Mouse (Mus musculus): ENCODE measurements around the gene Papola.

The Papola gene

DNA sequence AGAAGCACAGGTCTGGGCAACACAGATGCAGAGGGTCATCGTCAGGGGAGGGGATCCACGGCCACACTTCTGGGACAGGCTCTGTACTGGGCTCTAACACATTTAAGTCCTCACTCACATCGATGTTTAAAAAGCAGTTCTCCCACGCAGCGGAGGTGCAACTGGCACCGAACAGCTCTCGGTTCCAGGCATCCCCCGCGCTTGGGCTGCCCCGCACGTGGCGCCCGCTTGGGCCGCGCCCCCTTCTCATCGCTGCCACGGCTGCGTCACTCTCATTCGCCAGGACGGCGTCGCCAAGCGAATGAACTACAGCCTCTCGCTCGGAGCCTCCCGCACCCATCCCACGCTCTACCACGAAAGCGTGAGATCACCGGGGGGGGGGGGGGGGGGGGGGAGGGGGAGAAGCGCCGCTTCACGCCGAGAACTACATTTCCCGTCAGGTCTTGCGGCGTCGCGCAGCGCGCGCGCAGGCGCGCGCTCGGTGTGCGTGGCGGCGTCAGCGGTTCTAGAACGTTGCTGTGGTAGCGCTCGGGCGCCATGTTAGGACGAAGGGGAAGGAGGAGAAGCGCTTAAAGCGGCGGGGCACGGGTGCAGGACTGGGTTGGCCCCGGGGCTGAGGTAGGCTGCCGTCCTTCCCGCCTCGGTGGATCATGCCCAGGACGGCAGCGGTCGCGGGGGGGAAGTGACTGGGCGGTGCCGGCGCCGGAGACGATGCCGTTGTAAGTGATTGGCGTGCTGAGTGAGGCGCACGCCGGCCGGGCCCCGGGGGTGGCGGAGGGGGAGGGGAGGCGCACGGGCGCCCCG, at the start of gene Papola:
Papola (plus strand) TSS at position 499 of the 804 bp plus-strand sequence.
- DNase-seq (ENCODE audit: extremely low read depth, low read depth, low spot score) = peak; percentile 36

DNA sequence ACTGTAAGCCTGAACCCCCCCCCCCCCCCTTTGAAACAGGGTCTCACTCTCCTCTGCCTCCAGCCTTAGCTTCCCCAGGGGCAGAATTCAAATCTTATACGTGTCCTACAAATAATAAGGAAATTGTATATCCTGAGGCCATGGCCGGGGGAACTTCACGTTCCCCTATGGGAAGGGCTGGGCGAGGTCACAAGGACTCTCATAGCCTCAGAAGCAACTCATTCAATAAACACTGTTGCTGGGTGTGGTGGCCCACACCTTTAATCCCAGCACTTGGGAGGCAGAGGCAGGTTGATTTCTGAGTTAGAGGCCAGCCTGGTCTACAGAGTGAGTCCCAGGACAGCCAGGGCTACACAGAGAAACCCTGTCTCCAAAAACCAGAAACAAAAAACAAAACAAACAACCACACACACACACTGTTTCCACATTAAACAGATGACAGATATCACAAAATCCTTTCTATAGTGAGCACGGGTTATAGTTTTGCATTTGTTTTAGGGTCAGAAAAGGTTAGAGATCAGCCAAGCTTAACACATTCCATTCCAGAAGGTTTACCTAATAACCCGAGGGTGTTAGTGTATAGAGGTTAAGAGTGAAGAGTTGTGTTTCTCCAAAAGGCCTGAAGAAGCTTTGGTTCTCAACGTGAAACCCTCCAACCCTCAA, 49.1 kb upstream of the Papola start:
- no peak for DNase-seq (ENCODE audit: extremely low read depth, low read depth, low spot score)

DNA sequence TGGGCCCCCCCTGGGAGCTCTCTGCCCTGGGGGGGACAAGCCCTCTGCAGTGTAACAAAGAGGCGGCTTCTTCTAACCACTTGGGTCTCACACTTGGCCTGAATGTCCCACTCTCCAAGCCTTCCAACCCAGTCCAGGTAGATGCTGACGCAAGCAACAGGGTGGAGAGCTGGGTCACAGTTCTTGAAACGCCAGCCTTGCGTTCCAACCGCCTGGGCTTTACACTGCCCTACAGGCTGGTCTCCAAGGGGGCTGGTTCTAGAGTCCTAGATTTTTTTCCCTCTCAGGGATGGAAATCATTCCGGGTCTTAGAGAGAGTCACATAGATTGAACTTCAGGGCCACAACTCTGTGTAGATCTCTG, 48.6 kb upstream of the Papola start:
- DNase-seq (ENCODE audit: extremely low read depth, low read depth, low spot score) = no peak

DNA sequence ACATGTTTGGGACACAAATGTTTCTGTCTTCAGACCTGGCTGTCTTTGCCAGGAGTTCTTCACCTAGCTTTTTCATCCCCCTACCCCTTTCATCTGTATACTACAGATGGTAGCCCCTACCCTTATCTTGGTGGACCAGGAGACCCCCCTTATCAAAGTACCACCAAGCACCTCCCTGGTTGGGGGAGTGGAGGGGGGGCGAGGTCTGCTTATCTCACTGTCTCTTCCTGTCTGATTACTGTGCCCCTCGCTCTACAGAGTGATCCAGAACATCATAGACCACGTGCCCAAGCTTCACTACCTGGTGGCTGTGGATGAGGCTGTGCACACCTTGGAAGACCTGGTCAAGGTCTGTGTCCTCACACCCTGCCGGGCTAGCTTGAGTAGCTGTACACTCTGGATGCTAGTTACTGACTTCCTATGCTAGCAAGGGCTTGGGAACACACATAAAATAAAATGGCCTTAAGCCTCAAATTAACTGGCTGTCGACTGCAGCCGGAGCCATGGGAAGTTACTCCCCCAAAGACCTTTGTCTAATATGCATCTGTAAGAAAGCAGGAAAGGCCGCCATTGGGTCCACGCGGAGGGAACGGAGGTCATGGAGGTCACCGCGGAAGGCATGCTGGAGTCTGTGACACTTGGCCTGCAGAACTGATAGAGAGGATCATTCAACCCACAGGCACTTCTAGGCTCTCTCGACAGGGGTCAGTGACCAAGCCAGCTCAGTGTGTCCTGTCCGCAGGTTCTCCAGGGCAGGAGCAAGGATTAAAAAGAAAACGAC, 46.0 kb upstream of the Papola start:
- no peak for DNase-seq (ENCODE audit: extremely low read depth, low read depth, low spot score)

DNA sequence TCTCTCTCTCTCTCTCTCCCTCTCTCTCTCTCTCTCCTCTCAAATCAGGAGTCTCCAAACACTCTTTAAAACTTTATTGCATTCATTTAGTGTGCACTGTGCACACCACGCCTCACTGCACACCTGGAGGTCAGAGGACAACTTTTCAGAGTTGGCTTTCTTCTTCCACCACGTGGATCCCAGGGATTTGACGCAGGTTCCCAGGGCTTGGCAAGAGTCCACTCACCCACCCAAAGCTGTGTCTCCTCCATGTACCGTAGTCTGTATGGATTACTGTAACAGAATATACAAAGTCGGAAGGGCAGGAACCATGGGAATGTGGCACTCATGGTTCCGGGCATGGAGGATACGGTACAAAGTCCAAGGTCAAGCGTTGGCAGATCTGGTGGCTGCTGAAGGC, 44.8 kb upstream of the Papola start:
- no peak for DNase-seq (ENCODE audit: extremely low read depth, low read depth, low spot score)

DNA sequence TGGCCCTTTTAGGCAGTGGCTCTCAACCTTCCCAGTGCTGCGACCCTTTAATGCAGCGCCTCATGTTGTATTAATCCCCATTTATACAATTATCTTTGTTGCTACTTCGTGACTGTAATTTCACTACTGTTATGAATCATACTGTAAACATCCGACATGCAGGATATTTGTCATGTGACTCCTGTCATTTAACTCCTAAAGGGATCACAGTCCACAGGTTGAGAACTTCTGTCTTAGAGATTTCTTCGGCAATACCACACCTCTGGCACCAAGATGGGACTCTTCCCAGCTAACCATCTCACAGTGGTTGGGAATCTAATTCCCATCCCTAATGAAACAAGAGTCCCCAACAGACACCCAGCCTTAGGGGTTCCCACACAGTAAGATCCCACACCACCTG, 36.4 kb upstream of the Papola start:
- DNase-seq (ENCODE audit: extremely low read depth, low read depth, low spot score) = no peak

DNA sequence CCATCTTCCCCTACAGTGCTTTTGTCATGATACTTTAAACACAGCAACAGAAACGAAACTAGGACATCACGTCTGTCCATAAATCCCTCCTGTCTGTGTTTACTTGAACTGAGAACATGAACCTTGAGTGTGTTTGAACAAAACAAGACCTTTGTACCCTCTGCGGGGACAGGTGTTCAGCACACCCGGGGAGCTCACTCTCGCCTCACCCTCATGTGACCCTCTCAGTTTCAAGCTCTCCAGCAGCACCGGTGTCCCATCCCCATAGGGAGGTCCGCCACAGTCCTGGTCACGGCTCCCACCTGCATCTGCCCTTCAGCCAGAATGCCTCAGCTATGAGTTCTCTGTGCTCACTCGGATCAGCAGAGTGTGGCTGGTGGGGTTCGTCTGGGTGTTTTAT, 30.7 kb upstream of the Papola start:
- DNase-seq (ENCODE audit: extremely low read depth, low read depth, low spot score) = no peak

DNA sequence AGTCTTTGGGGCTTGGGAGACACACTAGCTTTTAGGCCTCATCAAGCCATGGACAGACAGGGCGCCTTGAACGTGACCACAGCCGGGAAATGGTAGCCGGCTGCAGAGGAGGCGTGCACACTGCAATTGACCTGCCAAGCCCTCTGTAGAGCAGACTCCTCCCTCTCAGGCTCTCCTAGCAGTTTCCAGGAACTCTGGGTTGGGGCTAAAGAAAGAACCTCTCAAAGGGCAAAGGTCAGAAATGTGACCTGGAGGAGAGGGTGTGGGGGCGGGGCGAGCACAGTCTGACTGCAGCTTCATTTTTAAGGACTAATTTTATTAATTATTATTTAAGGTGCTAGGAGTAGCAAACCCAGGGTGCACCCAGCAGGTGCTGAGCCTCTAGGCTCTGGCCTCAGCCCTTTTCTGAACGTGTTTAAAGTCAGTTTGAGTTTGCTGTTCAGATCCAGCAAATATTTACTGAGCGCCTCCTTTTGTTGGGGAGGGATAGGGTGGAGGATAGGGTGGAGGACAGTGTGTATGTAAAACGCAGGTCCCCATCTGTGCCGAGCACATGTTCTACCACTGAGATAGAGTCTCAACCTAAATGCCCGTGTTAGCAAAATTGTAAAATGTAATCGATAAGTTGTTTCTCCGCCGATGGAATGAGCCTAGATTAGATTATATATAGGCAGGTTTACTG, 26.5 kb upstream of the Papola start:
- no peak for DNase-seq (ENCODE audit: extremely low read depth, low read depth, low spot score)

DNA sequence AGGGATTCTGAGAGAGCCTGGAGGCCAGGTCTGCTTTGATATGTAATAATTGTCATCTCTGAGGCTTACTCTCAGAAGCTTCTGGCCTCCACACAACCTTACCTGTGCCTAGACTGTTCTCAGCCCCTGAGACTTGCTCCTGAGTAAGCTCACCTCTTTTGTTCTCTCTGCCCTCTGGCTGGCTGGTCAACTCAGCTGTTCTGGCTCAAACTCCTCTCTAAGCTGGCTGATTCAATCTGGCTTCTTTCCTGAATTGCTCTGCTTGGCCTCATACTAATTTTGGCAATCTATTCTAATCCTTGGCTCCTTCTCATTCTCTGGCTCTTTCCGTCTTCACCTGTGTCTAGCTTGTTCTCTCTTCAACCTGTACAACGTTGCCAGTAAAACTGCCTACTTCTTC, 25.6 kb upstream of the Papola start:
- DNase-seq (ENCODE audit: extremely low read depth, low read depth, low spot score) = peak; percentile 30

DNA sequence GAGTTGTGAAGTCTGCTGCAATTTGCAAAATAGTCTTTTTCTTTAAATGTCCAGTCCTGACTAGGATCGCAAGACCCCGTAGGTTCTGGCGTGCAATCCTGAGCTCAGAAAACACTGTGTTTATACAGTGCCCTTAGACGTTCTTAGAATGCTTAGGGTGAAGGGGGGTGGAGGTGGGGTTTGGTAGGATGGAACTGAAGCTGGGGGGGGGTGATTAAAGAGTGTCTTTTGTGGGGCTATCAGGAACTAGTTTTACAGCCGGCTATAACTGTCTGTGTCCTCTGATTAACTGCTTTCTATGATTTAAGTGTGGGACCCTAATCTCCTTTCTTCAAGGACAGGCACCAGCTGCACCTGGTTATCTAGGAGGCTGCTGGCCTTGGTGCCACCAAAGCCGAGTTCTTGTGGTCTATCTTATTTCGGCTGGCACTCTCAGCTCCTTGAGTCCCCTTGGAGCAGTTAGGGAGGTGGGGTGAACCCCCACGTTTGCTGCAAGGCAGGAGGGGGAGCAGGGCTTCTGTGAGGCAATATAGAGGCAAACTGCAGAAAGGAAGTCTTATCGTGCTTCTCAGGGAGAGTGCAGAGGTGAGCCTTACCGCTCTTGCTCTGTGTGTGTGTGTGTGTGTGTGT, 24.5 kb upstream of the Papola start:
- no peak for DNase-seq (ENCODE audit: extremely low read depth, low read depth, low spot score)

DNA sequence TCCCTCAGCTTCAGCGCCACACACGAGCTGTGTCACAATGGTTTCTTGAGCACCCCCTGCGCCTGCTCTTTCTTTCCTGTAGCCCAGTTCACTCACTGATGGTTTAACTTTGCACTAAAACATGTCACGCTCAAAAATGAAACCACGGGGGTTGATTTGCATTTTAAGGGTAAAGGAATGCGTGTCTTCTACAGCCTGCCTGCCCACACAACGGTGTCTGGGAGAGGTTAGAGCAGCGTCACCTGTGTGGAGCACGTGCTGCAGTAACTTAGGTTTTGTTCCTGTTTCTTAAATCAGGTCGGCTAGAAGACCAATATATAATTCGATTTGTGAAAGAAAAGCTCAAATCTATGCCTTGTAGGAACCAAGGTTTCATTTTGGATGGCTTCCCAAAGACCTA, 23.3 kb upstream of the Papola start:
- no peak for DNase-seq (ENCODE audit: extremely low read depth, low read depth, low spot score)

DNA sequence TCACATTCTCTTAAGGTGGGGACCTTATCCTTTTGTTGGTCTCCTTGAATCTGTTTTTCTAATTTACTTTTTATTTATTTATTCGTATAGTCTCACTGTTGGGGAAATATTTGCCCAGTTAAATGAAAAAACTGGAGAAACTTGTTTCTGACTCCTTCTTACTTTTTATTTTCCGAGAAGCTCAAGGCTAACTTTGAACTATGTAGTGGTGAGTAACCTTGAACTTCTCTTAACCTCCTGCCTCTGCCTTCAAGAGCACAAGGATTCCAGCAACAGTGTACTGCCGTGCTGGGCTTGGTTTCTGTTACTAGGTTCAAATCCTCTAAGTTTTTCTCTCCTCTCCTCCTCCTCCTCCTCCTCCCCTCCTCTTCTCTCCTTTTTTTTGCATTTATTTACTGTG, 22.9 kb upstream of the Papola start:
- no peak for DNase-seq (ENCODE audit: extremely low read depth, low read depth, low spot score)

DNA sequence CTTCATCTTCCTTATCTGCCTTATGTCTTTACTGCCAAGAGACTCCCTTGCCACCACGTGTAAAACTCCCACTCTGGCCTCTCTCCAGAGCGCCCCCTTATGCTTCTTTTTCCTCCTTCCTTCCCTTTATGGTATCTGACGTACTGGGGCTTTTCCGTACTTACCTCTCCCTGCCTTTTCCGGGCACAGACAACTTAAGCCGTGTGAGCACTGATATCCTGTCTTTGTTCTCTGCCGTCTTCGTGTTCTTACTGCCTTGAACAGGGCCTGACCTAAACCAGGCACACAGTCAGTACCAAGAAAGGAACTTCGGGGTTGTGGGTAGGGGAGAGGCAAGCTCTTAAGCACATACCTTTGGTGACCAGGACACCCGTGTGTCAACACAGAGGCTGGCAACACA, 14.8 kb upstream of the Papola start:
- no peak for DNase-seq (ENCODE audit: extremely low read depth, low read depth, low spot score)

DNA sequence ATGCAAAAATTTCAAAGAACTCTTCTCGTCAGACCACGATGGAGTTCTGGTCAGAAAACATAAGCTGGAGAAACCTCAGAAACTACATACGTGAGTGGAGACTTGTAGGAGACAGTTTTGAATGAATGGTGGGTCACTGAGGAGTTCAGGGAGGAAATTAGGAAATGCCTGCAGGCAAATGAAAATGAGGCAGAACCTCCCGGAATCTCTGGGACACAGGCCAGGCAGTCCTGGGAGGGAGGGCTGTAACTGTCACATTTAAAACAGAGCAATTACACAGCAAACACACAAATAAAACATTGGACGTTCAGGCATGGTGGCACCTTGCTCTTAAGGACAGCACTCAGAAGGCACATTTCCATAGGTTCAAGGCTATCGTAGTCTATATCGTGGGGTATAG, 9.6 kb upstream of the Papola start:
- no peak for DNase-seq (ENCODE audit: extremely low read depth, low read depth, low spot score)

DNA sequence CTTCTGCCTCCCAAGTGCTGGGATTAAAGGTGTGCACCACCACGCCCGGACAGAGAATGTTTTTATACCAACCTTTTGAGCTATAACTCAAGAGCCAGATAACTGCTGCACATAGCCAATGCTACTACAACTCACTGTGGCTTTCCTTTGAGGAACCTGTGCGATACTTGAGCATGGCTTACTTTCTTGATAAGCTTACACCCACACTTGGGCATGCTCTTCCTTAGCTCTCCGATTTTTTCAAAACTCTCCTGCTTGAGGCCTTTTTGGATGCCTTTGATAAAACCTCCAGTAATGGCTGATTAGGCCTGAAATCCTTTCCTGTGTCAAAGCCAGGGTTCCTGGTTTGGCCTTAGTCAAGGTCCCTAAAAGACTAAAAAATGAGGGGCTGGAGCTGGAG, 6.8 kb upstream of the Papola start:
- DNase-seq (ENCODE audit: extremely low read depth, low read depth, low spot score) = no peak

DNA sequence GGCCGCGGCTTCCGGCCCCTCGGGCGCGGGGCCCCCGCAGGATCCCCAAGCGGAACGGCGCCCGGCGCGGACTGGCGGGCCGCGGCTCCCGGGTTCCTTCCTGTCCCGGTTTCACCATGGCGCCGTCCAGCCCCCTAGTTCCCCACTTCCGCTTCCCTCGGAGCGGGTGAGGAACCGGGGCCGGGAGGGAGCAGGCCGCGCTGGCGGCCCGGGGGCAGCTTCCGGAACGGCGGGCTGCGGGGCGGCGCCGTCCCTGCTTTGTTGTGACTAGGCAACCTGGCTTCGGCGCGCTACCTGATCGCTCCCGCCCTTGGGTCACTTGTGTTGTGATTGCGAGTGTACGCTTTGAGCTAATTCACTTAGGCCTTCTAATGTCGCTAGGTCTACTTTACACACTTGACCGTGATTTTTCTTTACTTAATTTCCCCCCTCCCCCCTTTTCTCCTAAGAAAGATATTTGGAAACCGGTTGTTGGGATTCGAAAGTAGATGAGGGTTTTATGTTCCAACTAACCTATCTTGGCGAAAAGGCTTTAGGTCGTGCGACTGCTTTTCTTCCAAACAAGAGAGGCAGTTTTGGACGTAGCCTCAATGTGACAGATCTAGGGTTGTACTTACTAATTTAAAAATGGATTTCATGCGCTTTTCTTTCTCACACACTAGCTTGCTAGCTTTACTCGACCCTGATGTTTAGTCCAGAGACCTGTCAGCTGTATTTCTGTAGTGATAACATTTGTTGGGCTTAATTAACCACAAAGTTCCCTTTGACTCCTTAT, 693 bp downstream of the Papola start:
- DNase-seq (ENCODE audit: extremely low read depth, low read depth, low spot score) = no peak

DNA sequence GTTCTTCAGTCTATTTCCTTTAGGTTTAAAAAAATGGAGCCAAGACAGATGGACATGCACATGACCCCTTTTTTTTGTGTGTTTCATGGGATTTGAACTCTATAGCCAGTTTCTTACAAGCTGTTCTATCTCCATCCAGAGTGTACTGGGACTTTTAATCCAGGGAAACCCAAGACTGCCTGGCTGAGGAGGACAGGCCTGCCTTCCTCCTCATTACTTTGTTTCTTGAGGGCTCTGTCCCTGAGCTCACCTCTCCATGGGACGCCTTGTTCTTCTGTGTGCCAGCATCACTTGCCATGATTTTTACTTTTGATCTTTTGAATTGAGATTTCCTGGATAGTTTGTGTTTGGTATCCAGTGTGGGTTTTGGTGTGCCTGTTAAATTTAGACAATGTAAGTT, 1.6 kb downstream of the Papola start:
- no peak for DNase-seq (ENCODE audit: extremely low read depth, low read depth, low spot score)

DNA sequence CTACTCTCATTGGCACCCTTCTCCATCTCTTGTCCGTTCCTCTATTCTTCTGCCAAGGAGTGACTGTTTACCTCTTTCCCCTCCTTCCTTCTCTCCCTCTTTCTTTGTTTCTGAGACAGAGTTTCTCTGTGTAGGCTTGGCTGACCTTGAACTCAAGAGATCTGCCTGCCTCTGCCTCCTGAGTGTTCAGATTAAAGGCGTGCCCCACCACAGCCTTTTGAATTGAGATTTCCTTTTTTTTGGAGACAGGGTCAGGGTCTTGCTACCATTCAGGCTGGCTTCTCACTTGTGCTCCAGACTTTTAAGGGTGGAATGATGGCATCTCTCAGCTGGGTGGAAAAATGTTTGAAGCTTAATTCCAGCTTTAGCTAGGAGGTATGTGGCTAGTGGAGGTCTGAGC, 3.1 kb downstream of the Papola start:
- no peak for DNase-seq (ENCODE audit: extremely low read depth, low read depth, low spot score)

DNA sequence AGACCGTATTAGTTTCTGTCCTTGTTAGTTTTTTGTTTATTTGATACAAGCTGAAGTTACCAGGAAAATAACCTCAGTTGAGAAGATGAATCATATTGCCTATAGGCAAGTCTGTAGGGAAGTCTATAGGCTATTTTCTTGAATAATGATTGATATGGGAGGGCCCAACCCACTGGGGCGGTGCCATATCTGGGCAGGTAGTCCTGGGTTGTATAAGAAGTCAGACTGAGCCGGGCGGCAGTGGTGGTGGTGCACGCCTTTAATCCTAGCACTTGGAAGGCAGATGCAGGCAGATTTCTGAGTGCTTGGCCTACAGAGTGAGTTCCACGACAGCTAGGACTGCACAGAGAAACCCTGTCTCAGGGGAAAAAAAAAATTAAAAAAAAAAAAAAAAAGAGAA, 5.4 kb downstream of the Papola start:
- no peak for DNase-seq (ENCODE audit: extremely low read depth, low read depth, low spot score)

DNA sequence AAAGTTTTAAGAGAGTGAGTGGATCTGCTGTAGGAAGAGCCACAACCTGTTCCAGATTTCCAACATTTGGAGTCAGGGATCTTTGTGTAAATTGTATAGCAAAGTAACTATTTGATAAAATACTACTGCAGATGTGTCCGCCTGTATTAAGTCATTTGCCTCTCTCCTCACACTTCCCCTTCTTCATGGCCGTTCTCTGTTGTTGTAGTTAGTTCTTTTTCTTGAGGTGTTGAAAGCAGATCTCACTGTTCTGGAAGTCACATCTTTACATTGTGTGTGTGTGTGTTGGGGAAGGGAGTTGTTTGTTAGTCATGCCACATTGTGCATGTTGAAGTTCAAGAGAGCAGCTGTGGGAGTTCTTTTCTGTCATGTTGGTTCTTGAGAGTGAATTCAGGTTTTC, 10.4 kb downstream of the Papola start:
- no peak for DNase-seq (ENCODE audit: extremely low read depth, low read depth, low spot score)

All from fat pad, adult 2 months (tissue).